In the genomic region with DNA sequence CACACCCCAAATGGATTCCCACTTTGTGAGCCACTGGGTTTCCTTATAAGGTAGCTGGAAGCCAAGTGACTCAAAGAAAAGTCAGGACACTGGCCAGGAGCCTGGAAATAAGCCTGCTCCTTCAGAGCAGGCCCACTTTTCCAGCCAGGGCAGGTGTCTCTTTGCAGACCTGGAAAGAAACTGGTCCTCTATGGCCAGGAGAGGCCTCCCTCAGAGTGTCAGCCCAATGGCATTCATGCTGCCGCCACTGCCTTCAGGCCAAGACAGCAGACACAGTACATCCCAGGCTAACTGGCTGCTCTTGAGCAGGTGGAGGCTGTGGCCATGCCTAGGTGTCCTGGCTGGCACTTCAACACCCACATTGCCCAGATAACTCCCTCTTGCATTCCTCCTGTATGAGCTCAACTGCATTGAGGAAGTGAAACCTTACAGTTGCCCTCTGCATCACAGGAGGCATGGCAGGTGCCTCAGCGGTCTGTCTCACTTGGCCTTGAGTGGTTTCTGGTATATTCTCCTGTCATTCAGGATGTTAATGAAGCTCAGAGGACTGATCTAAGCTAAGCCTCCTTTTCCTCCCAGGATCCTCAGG, we compare ENCODE assay signal across 9 mouse cellular contexts. TPM values are rescaled to one million over a fixed set of nuclear protein-coding genes. Genes with fewer than 3 reads are reported as not detected.
DNase-seq lines count a peak whose midpoint lies in the region; ATAC-seq and TF ChIP-seq lines count a peak whose summit lies in the region.
"Had no signal": no experiment of that assay in that cellular context is flagged by ENCODE, and none has a peak within 500 bp of the region (broad histone marks: within the 10 kb centered on the region; RNA-seq: fewer than 3 reads in every experiment).

No protein-coding gene starts in this region.

- no peak for TF ChIP-seq POLR2A in kidney, adult 2 months (IDR thresholded peaks at IDR 0.05; ENCODE audit: low read depth, low read length)
- TF ChIP-seq POLR2A in bone marrow, adult 2 months (IDR thresholded peaks at IDR 0.05; ENCODE audit: borderline replicate concordance, control insufficient read depth, low read depth, low read length) = no peak

- no peak for TF ChIP-seq CTCF in kidney, adult 2 months (conservative IDR thresholded peaks at IDR 0.05; ENCODE audit: insufficient read depth, insufficient read length, low read depth, low read length)
- TF ChIP-seq CTCF in bone marrow, adult 2 months (IDR thresholded peaks at IDR 0.05; ENCODE audit: control insufficient read depth, insufficient read depth, low read length) = no peak
- no peak for TF ChIP-seq CTCF in midbrain, postnatal 0 days (IDR thresholded peaks at IDR 0.05)

- WGBS in kidney, adult 2 months = 57% methylated on average over 2 of the region's 2 CpGs
- 19% methylated on average over 2 of the region's 2 CpGs for WGBS in bone marrow, adult 2 months
- WGBS in intestine, embryonic 16.5 days = 64% methylated on average over 2 of the region's 2 CpGs
- 78% methylated on average over 2 of the region's 2 CpGs for WGBS in midbrain, postnatal 0 days

- intact Hi-C loops in left cerebral cortex, postnatal 4 days (cut with DNase I) = no loop called here

- H3K36me3 ChIP-seq in kidney, adult 2 months (ENCODE audit: control insufficient read depth, insufficient read depth, low read length) = no peaks in the 10 kb centered on the region
- H3K36me3 ChIP-seq in intestine, embryonic 16.5 days (ENCODE audit: control insufficient read depth, insufficient read depth, low read length) = no peaks in the 10 kb centered on the region
- peaks cover 4% of the 10 kb centered on the region; the same call in 1 of the 2 replicates for H3K36me3 ChIP-seq in midbrain, postnatal 0 days (ENCODE audit: insufficient read depth, low read length)

- no peak overlapping the region for H3K4me3 ChIP-seq in kidney, adult 2 months (ENCODE audit: insufficient read depth, low read depth, low read length)
- no peak overlapping the region for H3K4me3 ChIP-seq in bone marrow, adult 2 months (replicated peaks; ENCODE audit: control insufficient read depth, low read depth, low read length)
- no peak overlapping the region for H3K4me3 ChIP-seq in intestine, embryonic 16.5 days (ENCODE audit: low read length)
- H3K4me3 ChIP-seq in midbrain, postnatal 0 days (ENCODE audit: low read depth, low read length) = no peak overlapping the region

- H3K9ac ChIP-seq in intestine, embryonic 16.5 days (ENCODE audit: low read depth, low read length) = no peak overlapping the region
- H3K9ac ChIP-seq in midbrain, postnatal 0 days (replicated peaks; ENCODE audit: low read length, poor library complexity, severe bottlenecking) = no peak overlapping the region
- H3K9ac ChIP-seq: liver, embryonic 14.5 days had no signal

- no peaks in the 10 kb centered on the region for H3K27me3 ChIP-seq in kidney, adult 2 months (replicated peaks; ENCODE audit: control insufficient read depth, insufficient read depth, low read length)
- H3K27me3 ChIP-seq in intestine, embryonic 16.5 days (replicated peaks; ENCODE audit: control insufficient read depth, insufficient read depth, low read length) = no peaks in the 10 kb centered on the region
- H3K27me3 ChIP-seq in midbrain, postnatal 0 days (ENCODE audit: insufficient read depth, low read length) = no peaks in the 10 kb centered on the region

- peaks cover 43% of the 10 kb centered on the region for H3K4me1 ChIP-seq in kidney, adult 2 months (ENCODE audit: control insufficient read depth, insufficient read depth, low read length)
- peaks cover 13% of the 10 kb centered on the region for H3K4me1 ChIP-seq in bone marrow, adult 2 months (ENCODE audit: control insufficient read depth, insufficient read depth, low read length)
- H3K4me1 ChIP-seq in intestine, embryonic 16.5 days (ENCODE audit: control insufficient read depth, insufficient read depth, low read length) = peaks cover 41% of the 10 kb centered on the region
- H3K4me1 ChIP-seq in midbrain, postnatal 0 days (ENCODE audit: insufficient read depth, low read length) = 0 out of 2 replicates have a peak, but pooled peaks cover 4% of the 10 kb centered on the region

- H3K4me2 ChIP-seq in intestine, embryonic 16.5 days (ENCODE audit: low read depth, low read length) = no peak overlapping the region
- H3K4me2 ChIP-seq in midbrain, postnatal 0 days (ENCODE audit: low read depth, low read length, poor library complexity, severe bottlenecking) = no peak overlapping the region

- ATAC-seq in intestine, embryonic 16.5 days = peak; percentile 54; the same call in 1 of the 2 replicates
- ATAC-seq in megakaryocyte, adult 5-6 weeks (ENCODE audit: poor library complexity, severe bottlenecking) = peak; percentile 76
- no peak for ATAC-seq in midbrain, postnatal 0 days (ENCODE audit: low FRiP score)

- H3K27ac ChIP-seq in kidney, adult 2 months (ENCODE audit: insufficient read depth, low read depth, low read length) = peak overlapping the region; percentile 47
- peak overlapping the region; percentile 43 for H3K27ac ChIP-seq in bone marrow, adult 2 months (ENCODE audit: control insufficient read depth, insufficient read depth, low read depth, low read length, poor library complexity)
- H3K27ac ChIP-seq in intestine, embryonic 16.5 days (ENCODE audit: low read length) = peak overlapping the region; percentile 54
- no peak overlapping the region for H3K27ac ChIP-seq in midbrain, postnatal 0 days (ENCODE audit: low read depth, low read length)
- H3K27ac ChIP-seq: liver, embryonic 14.5 days had no signal

- DNase-seq in kidney, adult 2 months = no peak
- DNase-seq in kidney, adult 11 months = no peak
- DNase-seq in gastrocnemius, postnatal 10 days = no peak
- DNase-seq in midbrain, postnatal 0 days (ENCODE audit: low spot score) = no peak
- no peak for DNase-seq in left cerebral cortex, postnatal 4 days

- H3K9me3 ChIP-seq in intestine, embryonic 16.5 days (ENCODE audit: control insufficient read depth, low read length) = no peaks in the 10 kb centered on the region
- H3K9me3 ChIP-seq in midbrain, postnatal 0 days (ENCODE audit: low read length) = no peaks in the 10 kb centered on the region

RNA-seq across cellular contexts. Expression of a gene that starts 12.3 kb away (rescaled TPM):
- 78.1 and 88.4 TPM in 2 replicates for polyA plus RNA-seq in kidney, adult 2 months (2012; rRNA removed)
- polyA plus RNA-seq in bone marrow, adult 2 months (2011; ENCODE audit: insufficient read depth, insufficient read length, low replicate concordance, missing spikeins) = 5.7 and 7.9 TPM in 2 replicates
- 10.1 and 11.8 TPM in 2 replicates for polyA plus RNA-seq in intestine, embryonic 16.5 days (2015; fragmentation: Nextera tagmentation; extraction: Ambion mirVana)
- total RNA-seq in megakaryocyte, adult 5-6 weeks (2015) = 6.2 TPM in 2 replicates
- total RNA-seq in megakaryocyte, adult 5-6 weeks (2017) = 6.2 and 6.9 TPM in 2 replicates
- total RNA-seq in gastrocnemius, postnatal 10 days (2021) = 1 to 10 TPM; 4.1 to 6.3 TPM
- total RNA-seq in midbrain, postnatal 0 days (2014; rRNA removed) = 23.8 and 32.7 TPM in 2 replicates
- 18.0 TPM in 2 replicates for polyA plus RNA-seq in midbrain, postnatal 0 days (2015; fragmentation: Nextera tagmentation; extraction: Ambion mirVana)
- total RNA-seq in left cerebral cortex, postnatal 4 days (2021) = 10 to 100 TPM; 71.7 to 72.2 TPM

RNA-seq across cellular contexts. Expression of a gene that starts 41.6 kb away (rescaled TPM):
- polyA plus RNA-seq in kidney, adult 2 months (2012; rRNA removed) = 97.2 and 106 TPM in 2 replicates
- polyA plus RNA-seq in bone marrow, adult 2 months (2011; ENCODE audit: insufficient read depth, insufficient read length, low replicate concordance, missing spikeins) = 16.1 and 18.5 TPM in 2 replicates
- polyA plus RNA-seq in intestine, embryonic 16.5 days (2015; fragmentation: Nextera tagmentation; extraction: Ambion mirVana) = 92.2 and 94.3 TPM in 2 replicates
- total RNA-seq in megakaryocyte, adult 5-6 weeks (2015) = 20.7 and 21.7 TPM in 2 replicates
- total RNA-seq in megakaryocyte, adult 5-6 weeks (2017) = 54.8 and 79.3 TPM in 2 replicates
- 10 to 100 TPM; 30.8 to 33.5 TPM for total RNA-seq in gastrocnemius, postnatal 10 days (2021)
- 79.5 and 101 TPM in 2 replicates for total RNA-seq in midbrain, postnatal 0 days (2014; rRNA removed)
- 121 and 129 TPM in 2 replicates for polyA plus RNA-seq in midbrain, postnatal 0 days (2015; fragmentation: Nextera tagmentation; extraction: Ambion mirVana)
- total RNA-seq in left cerebral cortex, postnatal 4 days (2021) = 10 to 100 TPM; 43.2 to 48.2 TPM
